Mouse (Mus musculus) heart, adult 2 months (tissue): ENCODE measurements around the gene Gm33543. TPM values are rescaled to one million over a fixed set of nuclear protein-coding genes. Genes with fewer than 3 reads are reported as not detected.

ENCODE experiments used
- DNase-seq, 2 experiments: peaks; one replicate each; pipeline ENCODE4 v3.0.0; 2021
- H3K27ac ChIP-seq: fragments of 200-600 bp; 2 replicates; pipeline ENCODE4 v1.8.1; 2022
- H3K27me3 ChIP-seq: fragments of 200-500 bp; 2 replicates; pipeline ENCODE4 v1.6.1; 2012; ENCODE audit warnings: mild to moderate bottlenecking, low read length, inconsistent platforms, mixed read lengths; ENCODE audit not compliant: control insufficient read depth, insufficient read depth
- H3K36me3 ChIP-seq: fragments of 200-500 bp; 2 replicates; pipeline ENCODE4 v1.6.1; 2012; ENCODE audit warnings: low read length, inconsistent platforms; ENCODE audit not compliant: control insufficient read depth, insufficient read depth
- H3K4me1 ChIP-seq: fragments of 200-500 bp; 2 replicates; pipeline ENCODE4 v1.6.1; 2011; ENCODE audit warnings: low read length; ENCODE audit not compliant: control insufficient read depth, insufficient read depth
- H3K4me3 ChIP-seq: fragments of 200-600 bp; 2 replicates; pipeline ENCODE4 v1.8.1; 2022
- H3K79me2 ChIP-seq: fragments of 200-500 bp; replicated peaks from 2 replicates; pipeline ENCODE4 v1.6.1; 2012; ENCODE audit warnings: mild to moderate bottlenecking, inconsistent platforms, low read length, moderate library complexity, mixed read lengths; ENCODE audit not compliant: control insufficient read depth, insufficient read depth
- H3K9ac ChIP-seq: fragments of 200-500 bp; 2 replicates; pipeline ENCODE4 v1.6.1; 2012; ENCODE audit warnings: low read depth, mild to moderate bottlenecking, control low read depth, inconsistent platforms, low read length, mixed read lengths
- CTCF ChIP-seq: fragments of 200-600 bp; IDR thresholded peaks from 2 replicates; pipeline ENCODE4 v1.8.1; 2022; ENCODE audit warnings: antibody characterized with exemption, mild to moderate bottlenecking, moderate library complexity
- EP300 ChIP-seq: fragments of 200-500 bp; IDR thresholded peaks from 2 replicates; pipeline ENCODE4 v1.6.1; 2011; ENCODE audit warnings: low read depth, low read length, control low read depth; ENCODE audit not compliant: insufficient read depth
- POLR2A ChIP-seq: fragments of 200-500 bp; IDR thresholded peaks from 2 replicates; pipeline ENCODE4 v1.6.1; 2011; ENCODE audit warnings: mild to moderate bottlenecking, low read depth, low read length, control low read depth; ENCODE audit not compliant: insufficient read depth
- WGBS: fragments of 180-500 bp; shearing (Covaris S2); methylation state at CpG from one replicate; pipeline ENCODE4 v1.1.7; 2018; 5-methylcytosine and 5-hydroxymethylcytosine counted together
- intact Hi-C: fragments of 180-260 bp; cut with DNase I; formaldehyde crosslinking; loops from one replicate; pipeline ENCODE4 v1.15.1; 2025
- polyA plus RNA-seq: library from polyadenylated mRNA; depleted of rRNA; stranded (reverse); fragments of >200 nt; gene quantifications from 2 replicates; pipeline ENCODE4 v1.2.3, GENCODE M21; 2012
- total RNA-seq, 2 experiments: library from RNA; stranded (reverse); gene quantifications; 2 replicates each; pipeline ENCODE4 v1.2.3; 2021

Gm33543 gene
- total and polyA plus RNA-seq, 3 experiments, result 2.1 to 4.7 (median 4.1) TPM

GRCm38 (mm10) chr10:95879983-95880934 is 37.5 kb upstream of the Gm33543 start:
- 80% methylated on average over 17 of the region's 17 CpGs for WGBS

DNA sequence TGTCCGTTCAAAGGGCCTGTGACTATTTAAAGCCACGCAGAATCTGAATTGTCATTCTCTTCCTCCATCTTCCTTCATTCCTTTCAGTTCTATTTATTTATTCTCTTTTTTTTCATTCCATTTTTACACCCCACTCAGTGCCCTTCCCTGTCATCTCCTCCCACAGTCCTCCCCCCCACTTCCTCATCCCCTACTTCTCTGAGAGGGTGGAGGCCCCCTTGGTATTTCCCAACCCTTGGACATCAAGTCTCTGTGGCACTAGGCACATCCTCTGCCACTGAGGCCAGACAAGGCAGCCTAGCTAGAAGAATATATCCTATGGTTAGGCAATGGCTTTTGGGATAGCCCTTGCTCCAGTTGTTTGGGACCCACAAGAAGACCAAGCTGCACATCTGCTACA is 28.1 kb upstream of the Gm33543 start:
- Histone ChIP-seq H3K9ac (no peak overlapping the region), H3K4me1 (no peaks in the 10 kb centered on the region), H3K4me3 (no peak overlapping the region), H3K79me2 (no peaks in the 10 kb centered on the region), H3K36me3 (no peaks in the 10 kb centered on the region), H3K27ac (no peak overlapping the region), H3K27me3 (no peaks in the 10 kb centered on the region)
- WGBS, result 84% methylated on average over 2 of the region's 2 CpGs
- intact Hi-C loops, result no loop called here
- TF ChIP-seq CTCF, result no peak
- TF ChIP-seq EP300, result no peak
- TF ChIP-seq POLR2A, result no peak
- no peak for DNase-seq

More at GRCm38 (mm10) chr10:95879983-95880934, 37.5 kb upstream of the Gm33543 start:
- Histone ChIP-seq H3K36me3 (no peaks in the 10 kb centered on the region), H3K79me2 (no peaks in the 10 kb centered on the region), H3K27ac (no peak overlapping the region), H3K4me3 (no peak overlapping the region), H3K9ac (no peak overlapping the region), H3K4me1 (no peaks in the 10 kb centered on the region; the same call in 1 of the 2 replicates), H3K27me3 (no peaks in the 10 kb centered on the region)
- TF ChIP-seq EP300 (no peak), POLR2A (no peak), CTCF (no peak)
- intact Hi-C loops, result no loop called here
- no peak for DNase-seq

DNA sequence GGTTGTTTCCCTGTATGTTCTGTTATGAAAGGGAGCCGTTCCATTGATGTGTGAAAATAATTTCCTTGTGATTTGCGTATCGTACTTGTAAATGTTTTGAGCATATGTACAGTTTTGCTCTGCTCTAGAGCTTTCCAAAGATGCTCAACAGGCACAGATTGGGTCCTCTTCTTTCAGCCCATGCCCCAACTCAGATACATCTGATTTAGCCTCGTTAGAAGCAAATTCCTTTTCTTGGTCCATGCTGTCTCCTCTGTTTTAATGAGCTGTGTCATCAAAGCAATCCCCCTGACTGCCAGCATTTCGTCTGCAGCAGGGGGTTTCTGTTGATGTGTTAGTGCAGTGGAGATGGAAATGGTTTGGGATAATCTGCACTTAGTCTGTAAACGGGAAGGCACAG is 25.6 kb upstream of the Gm33543 start:
- Histone ChIP-seq H3K79me2 (no peaks in the 10 kb centered on the region), H3K9ac (no peak overlapping the region), H3K4me1 (no peaks in the 10 kb centered on the region), H3K27me3 (no peaks in the 10 kb centered on the region), H3K36me3 (no peaks in the 10 kb centered on the region), H3K27ac (no peak overlapping the region), H3K4me3 (no peak overlapping the region)
- WGBS, result 78% methylated on average over 6 of the region's 6 CpGs
- no peak for DNase-seq
- intact Hi-C loops, result no loop called here
- TF ChIP-seq POLR2A (no peak), EP300 (no peak), CTCF (no peak)

DNA sequence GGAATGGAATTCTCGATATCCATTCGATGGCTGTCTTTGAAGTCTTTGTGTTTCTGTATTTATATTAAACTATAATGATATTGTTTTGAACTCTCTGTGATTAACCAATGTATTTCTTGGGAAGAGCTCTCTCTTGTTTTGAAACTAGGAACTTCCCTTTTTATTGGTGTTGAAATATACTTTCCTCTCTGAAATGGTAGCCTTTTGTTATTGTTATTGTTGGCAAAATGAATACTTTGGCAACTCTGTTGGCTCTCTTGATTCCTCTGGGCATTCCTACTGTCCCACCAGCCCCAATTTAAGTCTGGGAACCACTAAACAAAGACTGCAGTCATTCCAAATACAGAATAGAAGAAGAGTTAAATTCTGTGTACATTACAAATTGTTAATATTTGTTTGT is 24.9 kb upstream of the Gm33543 start:
- Histone ChIP-seq H3K27ac (no peak overlapping the region), H3K4me3 (no peak overlapping the region), H3K79me2 (no peaks in the 10 kb centered on the region), H3K27me3 (no peaks in the 10 kb centered on the region), H3K4me1 (no peaks in the 10 kb centered on the region), H3K36me3 (no peaks in the 10 kb centered on the region), H3K9ac (no peak overlapping the region)
- DNase-seq, result no peak
- intact Hi-C loops, result no loop called here
- 77% methylated on average over 2 of the region's 2 CpGs for WGBS
- TF ChIP-seq EP300, result no peak
- TF ChIP-seq CTCF, result no peak
- TF ChIP-seq POLR2A, result no peak

- Histone ChIP-seq H3K79me2 (no peaks in the 10 kb centered on the region), H3K9ac (no peak overlapping the region), H3K27me3 (no peaks in the 10 kb centered on the region), H3K4me1 (no peaks in the 10 kb centered on the region), H3K4me3 (no peak overlapping the region), H3K36me3 (no peaks in the 10 kb centered on the region), H3K27ac (no peak overlapping the region)
- intact Hi-C loops, result no loop called here
- WGBS, result 48% methylated on average over 11 of the region's 11 CpGs
- TF ChIP-seq CTCF, result no peak
- no peak for TF ChIP-seq EP300
- TF ChIP-seq POLR2A, result no peak
- DNase-seq, result peak; percentile 35 to 46
These were observed 21.8 kb upstream of the Gm33543 start for GRCm38 (mm10) chr10:95864349-95865124.
